Mouse (Mus musculus): ENCODE data around the gene Taok2.
"Not testable (repeated sequence)": the region's sequence is repeated elsewhere in the genome, so short reads cannot be mapped to it uniquely, and the experiment has no call there.

Gene Taok2

GRCm38 (mm10) chr7:126884286-126885164 is at the start of gene Taok2:
TSS of gene Taok2 (minus strand) at chr7:126884703.
- DNase-seq (ENCODE audit: low spot score in 2 of 2): peak; percentile 98 to 99

- no peak for DNase-seq (ENCODE audit: low spot score in 2 of 2)
Observed at GRCm38 (mm10) chr7:126932652-126933051, 48.1 kb upstream of the Taok2 start.

- no peak for DNase-seq (ENCODE audit: low spot score in 2 of 2)
Observed at GRCm38 (mm10) chr7:126929046-126929445, 44.5 kb upstream of the Taok2 start.

DNA sequence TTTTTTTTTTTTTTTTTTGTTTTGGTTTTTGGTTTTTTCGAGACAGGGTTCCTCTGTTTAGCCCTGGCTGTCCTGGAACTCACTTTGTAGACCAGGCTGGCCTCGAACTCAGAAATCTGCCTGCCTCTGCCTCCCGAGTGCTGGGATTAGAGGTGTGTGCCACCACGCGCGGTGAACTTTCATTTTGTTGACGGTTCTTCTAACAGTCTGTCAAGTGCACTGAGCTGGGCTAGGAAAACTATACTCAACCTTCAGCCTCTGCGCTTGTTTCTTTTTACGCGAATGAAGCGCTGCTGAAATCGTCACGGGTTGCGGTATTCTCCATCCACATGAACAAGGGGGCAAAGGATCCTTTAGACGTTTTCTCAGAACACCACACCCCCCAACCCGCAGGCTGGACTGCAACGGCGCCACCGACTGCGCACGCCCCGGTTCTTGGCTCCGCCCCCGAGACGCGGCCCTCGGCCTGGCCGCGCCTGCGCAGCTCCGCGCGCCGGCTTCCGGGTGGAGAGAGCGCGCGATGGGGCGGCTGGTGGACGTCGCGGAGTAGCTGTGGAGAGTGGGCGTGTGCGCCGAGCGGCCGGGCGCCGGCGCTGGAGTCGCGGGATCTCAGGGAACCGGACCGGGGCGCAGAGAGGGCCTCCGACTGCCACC is 44.0 kb upstream of the Taok2 start, which contains the start of gene Kctd13:
Gene Kctd13, plus strand, starts transcription at position 496 of the 654 bp plus-strand sequence.
- peak; percentile 79 to 88 for DNase-seq (ENCODE audit: low spot score in 2 of 2)

DNA sequence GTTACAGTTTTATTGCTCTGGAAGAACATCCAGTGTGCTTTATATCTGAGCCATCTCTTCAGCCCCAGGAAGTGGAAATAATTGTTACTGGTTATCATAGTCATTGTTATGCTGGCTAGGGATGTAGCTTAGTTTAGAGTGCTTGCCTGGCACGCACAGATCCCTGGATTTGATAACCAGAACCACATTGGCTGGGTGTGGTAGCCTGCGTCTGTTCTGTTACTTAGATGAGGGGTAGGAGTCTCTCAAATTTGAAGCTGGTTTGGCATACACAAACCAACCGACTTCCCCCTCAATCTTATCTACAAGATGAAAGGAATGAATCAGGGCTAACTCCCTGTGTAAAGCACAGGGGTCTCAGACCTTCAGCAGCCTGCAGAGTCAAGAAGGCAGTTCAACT is 41.8 kb upstream of the Taok2 start:
- no peak for DNase-seq (ENCODE audit: low spot score in 2 of 2)

- no peak for DNase-seq (ENCODE audit: low spot score in 2 of 2)
Observed at GRCm38 (mm10) chr7:126923999-126924398, 39.5 kb upstream of the Taok2 start.

DNA sequence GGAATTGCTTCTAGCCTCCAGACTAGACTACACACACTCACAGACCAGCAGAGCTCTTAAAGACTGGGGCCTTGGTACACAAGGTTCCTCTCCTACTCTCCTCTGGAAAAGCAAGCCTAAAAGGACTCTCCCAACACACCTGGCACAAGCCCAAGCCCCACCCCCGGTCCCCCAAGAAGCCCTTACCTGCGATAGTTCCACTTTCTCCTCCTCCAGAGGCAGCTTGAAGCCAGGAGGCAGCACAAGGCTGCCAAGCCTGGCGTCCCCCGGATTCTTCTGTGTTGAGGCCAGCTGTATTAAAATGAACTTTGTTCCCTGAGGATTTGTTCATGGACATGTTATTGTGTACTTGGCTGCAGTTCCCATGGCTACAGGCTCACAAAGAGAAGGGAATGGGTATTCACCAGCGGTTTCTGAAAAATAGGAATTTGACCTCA is 38.1 kb upstream of the Taok2 start, which contains the start of gene Tmem219:
Gene Tmem219, minus strand, starts transcription at position 294 of the 437 bp plus-strand sequence.
- peak in 1 of 2 experiments; percentile 22 for DNase-seq (ENCODE audit: low spot score in 2 of 2)

DNA sequence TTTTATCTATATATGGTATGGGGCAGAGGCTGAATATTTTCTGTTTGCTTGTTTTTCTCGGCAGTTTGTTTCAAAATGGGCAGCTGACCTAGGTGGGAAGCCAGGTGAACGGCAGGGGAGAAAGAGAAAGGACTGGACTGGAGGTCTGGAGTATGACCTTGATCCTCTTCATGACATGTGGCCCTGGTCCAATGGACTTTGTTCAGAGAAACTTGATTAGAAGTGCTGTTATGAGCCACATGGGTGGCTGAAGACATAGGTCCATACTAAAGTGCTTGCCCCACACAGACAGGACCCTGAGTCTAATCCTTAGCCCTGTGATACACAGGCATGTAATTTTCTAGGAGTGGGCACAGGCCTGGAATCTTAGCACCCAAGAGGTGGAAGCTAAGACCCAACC is 37.1 kb upstream of the Taok2 start:
- DNase-seq (ENCODE audit: low spot score in 2 of 2): no peak

GRCm38 (mm10) chr7:126919973-126920372 is 35.5 kb upstream of the Taok2 start:
- no peak for DNase-seq (ENCODE audit: low spot score in 2 of 2)

GRCm38 (mm10) chr7:126918356-126918755 is 33.9 kb upstream of the Taok2 start:
- DNase-seq (ENCODE audit: low spot score in 2 of 2): not testable (repeated sequence)

DNA sequence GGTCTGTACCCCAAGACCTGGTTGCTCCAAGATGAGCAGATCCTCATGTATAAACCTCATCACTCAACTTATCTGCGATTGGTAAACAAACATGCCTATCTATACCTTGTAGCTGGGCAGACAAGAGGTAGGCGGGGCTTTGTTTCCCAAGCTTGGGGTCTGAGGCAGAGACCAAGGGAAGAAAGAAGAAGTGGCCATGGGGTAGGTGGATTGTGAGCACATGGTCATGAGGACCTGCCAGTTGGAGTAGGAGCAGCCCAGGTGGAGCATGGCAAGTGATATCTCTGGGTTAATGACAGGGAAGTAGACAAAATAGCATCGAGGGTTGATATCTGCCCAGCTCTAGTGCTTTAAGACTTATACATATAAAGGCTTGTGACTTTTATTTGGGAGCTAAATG is 30.3 kb upstream of the Taok2 start:
- DNase-seq (ENCODE audit: low spot score in 2 of 2): no peak

DNA sequence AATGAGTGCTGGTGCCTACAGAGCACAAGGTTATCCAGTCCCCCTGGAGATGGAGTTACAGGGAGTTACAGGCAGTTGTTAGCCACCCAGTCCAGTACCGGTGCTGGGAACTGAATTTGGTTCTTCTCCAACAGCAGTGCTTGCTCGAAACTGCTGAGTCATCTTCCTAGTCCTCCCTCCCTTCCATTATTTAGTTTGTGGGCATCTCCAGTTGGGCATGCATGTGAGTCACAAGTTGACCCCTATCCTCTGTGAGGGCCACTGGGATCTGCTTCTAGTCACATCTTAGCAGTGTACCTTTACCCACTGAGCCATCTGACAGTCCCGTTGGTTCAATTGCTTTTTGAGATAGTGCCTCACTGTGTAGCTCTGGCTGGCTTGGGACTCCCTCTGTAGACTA is 21.1 kb upstream of the Taok2 start:
- no peak for DNase-seq (ENCODE audit: low spot score in 2 of 2)

DNA sequence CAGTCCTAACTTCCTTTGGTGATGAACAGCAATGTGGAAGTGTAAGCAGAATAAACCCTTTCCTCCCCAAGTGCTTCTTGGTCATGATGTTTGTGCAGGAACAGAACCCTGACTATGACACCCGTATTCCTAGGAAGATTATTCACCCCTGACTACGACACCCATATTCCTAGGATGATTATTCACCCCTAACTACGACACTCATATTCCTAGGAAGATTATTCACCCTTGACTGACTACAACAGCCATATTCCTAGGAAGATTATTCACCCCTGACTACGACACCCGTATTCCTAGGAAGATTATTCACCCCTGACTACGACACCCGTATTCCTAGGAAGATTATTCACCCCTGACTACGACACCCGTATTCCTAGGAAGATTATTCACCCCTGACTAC is 15.3 kb upstream of the Taok2 start:
- DNase-seq (ENCODE audit: low spot score in 2 of 2): not testable (repeated sequence)

GRCm38 (mm10) chr7:126898102-126898990 is 13.8 kb upstream of the Taok2 start:
- peak; percentile 87 to 96 for DNase-seq (ENCODE audit: low spot score in 2 of 2)

DNA sequence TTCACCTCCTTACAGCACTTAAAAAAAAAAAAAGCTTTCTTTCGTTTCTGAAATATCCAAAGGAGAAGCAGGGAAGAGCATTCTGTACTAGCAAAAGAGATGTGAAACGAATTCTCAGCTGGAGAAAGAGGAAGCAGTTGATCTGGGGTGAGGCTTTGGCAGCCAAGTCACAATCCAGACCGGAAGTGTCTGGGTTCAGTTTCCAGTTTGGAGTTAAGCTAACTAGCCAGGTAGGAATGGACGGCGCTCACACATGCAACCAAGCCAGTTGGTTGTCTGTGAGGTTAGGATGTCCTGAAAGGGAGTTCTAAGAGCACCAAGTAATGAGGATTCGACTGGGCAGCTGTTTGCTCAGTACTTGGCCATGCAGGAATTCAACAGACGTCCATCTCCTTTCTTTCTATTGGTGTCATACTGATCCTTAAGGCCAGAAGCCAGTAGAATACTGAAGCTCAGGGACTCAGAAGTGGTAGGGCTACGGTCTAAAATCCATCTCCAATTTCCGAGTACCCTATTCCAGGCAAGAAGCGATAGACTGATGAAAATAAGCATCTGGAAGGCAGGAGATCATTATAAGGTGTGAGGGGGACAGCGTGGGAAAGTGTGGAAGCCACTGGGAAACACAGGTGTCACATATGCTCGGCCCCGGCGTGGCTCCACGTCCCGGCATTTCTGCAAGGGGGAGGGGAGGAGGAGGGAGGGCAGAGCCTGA is 13.0 kb upstream of the Taok2 start:
- peak in 1 of 2 experiments; percentile 15 for DNase-seq (ENCODE audit: low spot score in 2 of 2)

- no peak for DNase-seq (ENCODE audit: low spot score in 2 of 2)
Observed at GRCm38 (mm10) chr7:126896912-126897311, 12.4 kb upstream of the Taok2 start.

- no peak for DNase-seq (ENCODE audit: low spot score in 2 of 2)
Observed at GRCm38 (mm10) chr7:126888852-126889251, 4.3 kb upstream of the Taok2 start.

GRCm38 (mm10) chr7:126887281-126887680 is 2.8 kb upstream of the Taok2 start:
- DNase-seq (ENCODE audit: low spot score in 2 of 2): no peak

- no peak for DNase-seq (ENCODE audit: low spot score in 2 of 2)
Observed at GRCm38 (mm10) chr7:126883731-126884181, 747 bp downstream of the Taok2 start.

DNA sequence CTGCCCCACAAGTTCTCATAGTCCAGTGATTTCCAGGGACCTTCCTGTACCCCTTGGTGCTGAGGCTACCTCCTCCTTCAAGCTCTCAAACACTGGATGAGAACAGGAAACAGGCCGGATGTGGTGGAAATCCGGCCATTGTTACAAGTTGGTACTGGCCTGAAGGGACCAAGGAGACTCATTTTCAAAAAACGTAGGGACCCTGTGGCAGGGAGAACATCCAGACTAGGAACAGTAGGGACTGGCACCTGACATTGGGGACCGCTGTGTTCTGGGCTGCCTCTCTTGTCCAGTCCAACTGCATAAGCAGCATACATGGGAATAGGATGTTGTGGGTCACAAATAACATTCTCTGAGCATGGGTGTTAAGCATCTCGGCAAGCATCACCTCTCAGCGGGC is 3.5 kb downstream of the Taok2 start:
- DNase-seq (ENCODE audit: low spot score in 2 of 2): no peak

DNA sequence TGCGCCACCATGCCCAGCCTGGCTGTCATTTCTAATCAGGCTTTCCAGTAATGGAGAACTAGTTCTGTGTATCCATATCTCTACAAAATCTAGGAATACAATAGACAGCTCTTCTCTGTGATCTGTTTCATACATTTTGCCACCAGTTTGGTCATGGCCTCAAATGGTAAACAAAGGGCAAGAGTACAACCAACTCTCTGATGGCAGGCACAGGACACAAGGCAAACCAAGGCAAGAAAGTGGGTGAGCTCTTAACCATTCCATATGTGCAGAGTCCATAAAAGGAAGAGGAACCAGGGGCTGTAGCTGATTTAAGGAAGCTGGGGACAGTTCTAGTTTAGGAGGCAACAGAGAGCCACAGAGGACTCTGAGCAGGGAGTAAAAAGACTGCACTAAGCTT is 7.3 kb downstream of the Taok2 start:
- DNase-seq (ENCODE audit: low spot score in 2 of 2): no peak

Data from frontal cortex, postnatal 10 days (tissue).